Mouse (Mus musculus): ENCODE measurements around the gene Olfr342.

Olfr342 gene

DNA sequence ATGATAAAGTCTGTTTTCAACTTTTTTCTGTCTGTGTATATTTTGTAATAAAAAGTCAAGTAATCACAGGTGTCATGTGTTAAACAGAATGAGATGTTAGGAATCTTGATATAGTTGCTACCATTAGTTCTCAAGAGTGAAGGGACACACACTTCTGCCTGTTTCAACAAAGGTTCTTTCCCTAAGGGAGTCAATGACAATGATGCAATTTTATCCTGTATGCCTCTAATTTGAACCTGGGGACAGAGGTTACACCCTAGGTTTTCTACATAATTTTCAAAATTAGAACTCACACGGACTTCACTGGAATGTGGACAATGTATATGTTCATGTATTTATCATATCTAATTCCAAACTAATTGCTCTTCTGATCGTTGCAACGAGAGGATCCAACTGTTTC, at the start of gene Olfr342:
Gene Olfr342 (plus strand): TSS at position 301 of the 400 bp plus-strand sequence.
- DNase-seq (ENCODE audit: low read depth, low spot score): no peak

DNA sequence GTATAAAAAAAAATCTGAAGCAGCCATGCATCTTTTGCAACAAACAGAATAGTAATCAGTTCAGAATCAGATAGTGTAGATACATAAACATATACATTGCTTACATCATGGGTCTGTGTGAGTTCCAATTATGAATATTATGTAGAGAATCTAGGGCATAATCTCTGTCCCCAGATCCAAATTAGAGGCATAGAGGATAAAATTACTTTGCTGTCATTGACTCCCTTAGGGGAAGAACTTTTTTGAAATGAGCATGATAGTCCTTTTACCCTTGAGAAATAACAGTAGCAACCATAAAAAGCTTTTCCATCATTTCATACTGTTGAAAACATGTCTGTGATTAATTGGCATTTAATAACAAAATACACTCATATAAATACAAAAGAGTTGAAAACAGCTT, 42.4 kb upstream of the Olfr342 start, which contains the start of gene Olfr341:
Gene Olfr341 (minus strand): TSS at position 101 of the 400 bp plus-strand sequence.
- no peak for DNase-seq (ENCODE audit: low read depth, low spot score)

GRCm38 (mm10) chr2:36565156-36565555, 40.4 kb downstream of the Olfr342 start:
- no peak for DNase-seq (ENCODE audit: low read depth, low spot score)

DNA sequence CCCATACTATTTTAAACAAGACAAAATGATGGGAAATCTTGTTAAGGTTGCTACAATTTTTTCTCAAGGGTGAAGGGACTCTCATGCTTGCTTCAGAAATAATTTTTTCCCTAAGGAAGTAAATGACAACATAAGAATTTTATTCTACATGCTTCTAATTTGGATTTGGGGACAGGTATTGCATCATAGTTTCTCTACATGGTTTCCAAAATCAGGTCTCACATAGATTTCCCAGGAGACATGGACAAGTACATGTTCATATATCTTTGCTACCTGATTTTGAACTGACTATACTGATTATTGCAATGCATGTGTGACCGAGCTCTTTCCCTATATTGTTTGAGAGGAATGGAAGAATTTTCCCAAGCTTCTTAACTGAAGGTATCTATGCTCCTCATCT, 41.6 kb downstream of the Olfr342 start, which contains the start of gene Olfr344:
Gene Olfr344 (plus strand): TSS at position 301 of the 400 bp plus-strand sequence.
- DNase-seq (ENCODE audit: low read depth, low spot score): no peak

DNA sequence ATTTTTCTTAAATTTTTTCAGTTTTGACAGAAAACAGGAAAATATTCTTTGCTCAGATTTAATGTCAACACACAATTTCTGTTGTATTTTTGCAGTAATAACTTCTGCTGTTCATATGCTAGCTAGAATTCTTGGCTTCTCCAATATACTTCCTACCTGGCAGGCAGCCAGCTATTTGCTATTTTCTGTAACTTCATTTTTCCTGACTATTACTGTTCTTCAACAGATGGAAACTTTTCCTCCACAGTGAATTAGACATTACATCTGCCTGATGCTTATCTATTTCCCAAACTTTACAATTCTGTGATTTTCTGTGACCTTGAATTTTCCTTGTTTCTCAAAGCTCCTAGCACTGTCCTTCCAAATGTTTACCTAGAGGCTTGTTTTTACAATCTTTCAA, 42.2 kb downstream of the Olfr342 start:
- DNase-seq (ENCODE audit: low read depth, low spot score): no peak

DNA sequence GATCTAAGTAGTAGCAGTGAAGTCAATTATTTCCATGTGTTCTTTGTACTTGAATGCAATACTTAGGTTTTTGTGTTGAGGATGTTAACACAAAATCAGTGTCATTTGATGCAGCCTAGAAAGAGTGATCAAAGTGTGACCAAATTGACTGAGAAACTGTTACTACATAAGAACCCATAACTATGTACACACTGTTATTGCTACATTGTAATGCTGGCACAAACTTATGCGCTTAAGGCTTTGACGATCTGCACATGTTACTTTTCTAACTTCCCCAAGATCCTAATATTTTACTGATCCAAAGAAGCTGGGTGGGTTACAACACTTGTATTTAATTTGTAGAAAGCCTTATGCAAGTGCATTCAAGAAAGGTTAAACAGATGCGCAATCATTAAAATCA, 43.0 kb downstream of the Olfr342 start:
- DNase-seq (ENCODE audit: low read depth, low spot score): no peak
